Mouse (Mus musculus): ENCODE measurements at regions not wholly inside any gene's neighbourhood (a gene's known extent, or its start where the extent isn't known, plus 50 kb on each side); places are given as distances from the start of the nearest gene placed in this dataset.

DNA sequence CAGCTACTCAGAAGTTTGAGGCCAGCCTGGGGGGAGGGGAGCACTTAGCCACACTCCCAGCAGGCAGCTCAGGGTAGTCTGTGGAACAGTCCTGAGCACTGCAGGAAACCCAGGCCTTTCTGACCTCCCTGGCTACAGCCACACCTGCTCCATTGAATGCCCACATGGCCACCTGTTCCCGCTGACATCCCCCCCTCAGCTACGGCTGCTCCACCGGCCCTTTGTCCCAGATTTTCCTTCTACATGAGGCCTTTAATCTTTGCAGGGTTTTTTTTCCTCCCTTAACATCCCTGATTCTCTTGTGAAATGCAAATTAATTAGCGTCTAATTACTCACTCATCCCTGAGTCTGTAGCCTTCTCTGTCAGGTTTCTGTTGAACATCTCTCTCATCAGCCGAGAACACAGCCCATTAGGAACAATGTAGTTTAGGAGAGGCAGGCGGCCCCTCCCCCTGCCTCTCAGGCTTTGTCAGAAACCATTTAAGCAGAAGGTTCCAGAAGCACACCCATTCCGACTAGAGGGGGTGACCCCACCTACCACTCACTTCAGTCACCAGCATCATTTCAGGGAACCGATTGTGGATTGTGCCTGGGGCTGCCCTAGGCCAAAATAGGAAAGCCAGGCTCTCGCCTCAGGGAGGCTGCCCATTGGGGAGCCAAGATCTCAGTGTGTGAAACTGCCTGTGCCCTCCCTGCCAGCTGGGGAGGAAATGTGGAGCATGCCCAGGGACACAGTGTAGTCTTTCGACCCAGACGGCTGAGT lies 78.8 kb upstream of the Tle3 start:
- Histone ChIP-seq H3K4me2 (no peak overlapping the region), H3K36me3 (no peaks in the 10 kb centered on the region), H3K4me3 (replicated peaks) (no peak overlapping the region), H3K27ac (replicated peaks) (no peak overlapping the region), H3K9me3 (replicated peaks) (no peaks in the 10 kb centered on the region), H3K4me1 (peaks cover 11% of the 10 kb centered on the region), H3K9ac (replicated peaks) (no peak overlapping the region), H3K27me3 (replicated peaks) (0 out of 2 replicates have a peak, but pooled peaks cover 3% of the 10 kb centered on the region)
- WGBS: 20% methylated on average over 11 of the region's 11 CpGs
- no peak for ATAC-seq (ENCODE audit: low FRiP score)

- 78% methylated on average over 5 of the region's 5 CpGs for WGBS
- Histone ChIP-seq H3K27me3 (replicated peaks) (0 out of 2 replicates have a peak, but pooled peaks cover 3% of the 10 kb centered on the region), H3K27ac (replicated peaks) (no peak overlapping the region), H3K4me2 (no peak overlapping the region), H3K9me3 (replicated peaks) (no peaks in the 10 kb centered on the region), H3K9ac (replicated peaks) (no peak overlapping the region), H3K4me1 (peaks cover 11% of the 10 kb centered on the region), H3K4me3 (replicated peaks) (no peak overlapping the region), H3K36me3 (no peaks in the 10 kb centered on the region)
- no peak for ATAC-seq (ENCODE audit: low FRiP score)
Observed at GRCm38 (mm10) chr9:61295001-61295400, 77.2 kb upstream of the Tle3 start.

- no peak for ATAC-seq (ENCODE audit: low FRiP score)
- Histone ChIP-seq H3K9me3 (replicated peaks) (no peaks in the 10 kb centered on the region), H3K36me3 (no peaks in the 10 kb centered on the region), H3K4me2 (no peak overlapping the region), H3K27me3 (replicated peaks) (peaks cover 12% of the 10 kb centered on the region; the same call in 1 of the 2 replicates), H3K4me1 (peaks cover 11% of the 10 kb centered on the region), H3K27ac (replicated peaks) (no peak overlapping the region), H3K9ac (replicated peaks) (no peak overlapping the region), H3K4me3 (replicated peaks) (no peak overlapping the region)
- 87% methylated on average over 9 of the region's 9 CpGs for WGBS
Observed at GRCm38 (mm10) chr9:61296311-61296947, 75.7 kb upstream of the Tle3 start.

- Histone ChIP-seq H3K9me3 (replicated peaks) (no peaks in the 10 kb centered on the region), H3K27me3 (replicated peaks) (peaks cover 11% of the 10 kb centered on the region; the same call in 1 of the 2 replicates), H3K27ac (replicated peaks) (no peak overlapping the region), H3K4me2 (no peak overlapping the region), H3K36me3 (no peaks in the 10 kb centered on the region), H3K4me3 (replicated peaks) (no peak overlapping the region), H3K9ac (replicated peaks) (no peak overlapping the region), H3K4me1 (peaks cover 11% of the 10 kb centered on the region)
- no peak for ATAC-seq (ENCODE audit: low FRiP score)
- WGBS: 42% methylated on average over 4 of the region's 4 CpGs
Observed at GRCm38 (mm10) chr9:61297385-61297784, 74.8 kb upstream of the Tle3 start.

GRCm38 (mm10) chr9:61299873-61300560 lies 72.1 kb upstream of the Tle3 start:
- 68% methylated on average over 8 of the region's 8 CpGs for WGBS
- Histone ChIP-seq H3K27me3 (replicated peaks) (peaks cover 9% of the 10 kb centered on the region; the same call in 1 of the 2 replicates), H3K36me3 (no peaks in the 10 kb centered on the region), H3K9me3 (replicated peaks) (no peaks in the 10 kb centered on the region), H3K9ac (replicated peaks) (no peak overlapping the region), H3K27ac (replicated peaks) (no peak overlapping the region), H3K4me2 (no peak overlapping the region), H3K4me3 (replicated peaks) (no peak overlapping the region), H3K4me1 (no peaks in the 10 kb centered on the region)
- no peak for ATAC-seq (ENCODE audit: low FRiP score)

- Histone ChIP-seq H3K36me3 (no peaks in the 10 kb centered on the region), H3K27me3 (replicated peaks) (peaks cover 9% of the 10 kb centered on the region; the same call in 1 of the 2 replicates), H3K4me1 (no peaks in the 10 kb centered on the region), H3K4me3 (replicated peaks) (no peak overlapping the region), H3K9me3 (replicated peaks) (no peaks in the 10 kb centered on the region), H3K9ac (replicated peaks) (no peak overlapping the region), H3K4me2 (no peak overlapping the region), H3K27ac (replicated peaks) (no peak overlapping the region)
- WGBS: 88% methylated on average over 8 of the region's 8 CpGs
- ATAC-seq (ENCODE audit: low FRiP score): no peak
Observed at GRCm38 (mm10) chr9:61301070-61301469, 71.1 kb upstream of the Tle3 start.

GRCm38 (mm10) chr9:61302724-61303123 lies 69.4 kb upstream of the Tle3 start:
- Histone ChIP-seq H3K4me3 (replicated peaks) (no peak overlapping the region), H3K27me3 (replicated peaks) (peaks cover 9% of the 10 kb centered on the region; the same call in 1 of the 2 replicates), H3K9ac (replicated peaks) (no peak overlapping the region), H3K9me3 (replicated peaks) (no peaks in the 10 kb centered on the region), H3K4me2 (no peak overlapping the region), H3K4me1 (no peaks in the 10 kb centered on the region), H3K27ac (replicated peaks) (no peak overlapping the region), H3K36me3 (no peaks in the 10 kb centered on the region)
- 25% methylated on average over 5 of the region's 5 CpGs for WGBS
- no peak for ATAC-seq (ENCODE audit: low FRiP score)

DNA sequence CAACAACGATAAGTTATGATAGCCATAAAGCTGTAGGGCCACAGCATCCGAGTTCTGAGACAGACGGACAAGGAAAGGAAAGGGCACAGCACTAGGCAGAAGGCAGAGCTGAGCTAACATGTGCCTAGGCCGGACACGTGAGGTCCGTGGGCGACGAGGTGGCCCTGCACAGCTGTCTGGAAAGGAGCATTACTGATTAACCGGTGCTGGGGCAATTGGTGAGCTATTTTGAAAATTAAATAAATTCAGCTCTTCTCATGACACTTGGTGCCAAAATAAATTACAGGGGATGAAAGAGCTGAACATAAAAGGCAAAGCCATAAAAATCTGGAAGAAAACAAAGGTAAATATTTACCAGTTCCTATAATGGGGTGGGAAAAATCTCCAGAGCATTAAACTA lies 65.9 kb upstream of the Tle3 start:
- no peak for ATAC-seq (ENCODE audit: low FRiP score)
- no peaks in the 10 kb centered on the region for H3K36me3 ChIP-seq
- H3K9ac ChIP-seq (replicated peaks): no peak overlapping the region
- no peak overlapping the region for H3K4me3 ChIP-seq (replicated peaks)
- 53% methylated on average over 9 of the region's 9 CpGs for WGBS
- peaks cover under 1% of the 10 kb centered on the region; the same call in 1 of the 2 replicates for H3K27me3 ChIP-seq (replicated peaks)
- H3K9me3 ChIP-seq (replicated peaks): no peaks in the 10 kb centered on the region
- no peak overlapping the region for H3K27ac ChIP-seq (replicated peaks)
- no peak overlapping the region for H3K4me2 ChIP-seq
- H3K4me1 ChIP-seq: no peaks in the 10 kb centered on the region

DNA sequence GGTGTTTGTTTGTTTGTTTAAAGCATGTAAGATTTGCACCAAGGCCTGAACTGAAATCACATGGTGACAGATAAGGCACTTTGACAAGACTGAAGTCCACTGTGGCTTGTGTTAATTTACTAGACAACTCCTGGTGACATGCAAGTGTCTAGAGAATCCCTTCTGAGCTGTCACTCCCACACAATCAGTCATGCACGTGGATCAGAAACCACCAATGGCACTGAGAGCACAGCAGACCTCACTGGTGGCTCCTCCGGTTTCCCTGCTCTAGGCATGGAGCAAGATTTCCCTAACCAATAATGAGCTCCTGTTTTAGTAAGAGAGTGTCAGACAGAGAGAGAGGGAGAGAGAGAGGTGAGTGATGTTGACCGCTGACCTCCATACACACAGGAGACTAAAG lies 63.1 kb upstream of the Tle3 start:
- ATAC-seq (ENCODE audit: low FRiP score): no peak
- 73% methylated on average over 3 of the region's 3 CpGs for WGBS
- H3K4me2 ChIP-seq: no peak overlapping the region
- H3K27ac ChIP-seq (replicated peaks): no peak overlapping the region
- no peaks in the 10 kb centered on the region for H3K9me3 ChIP-seq (replicated peaks)
- no peaks in the 10 kb centered on the region for H3K36me3 ChIP-seq
- H3K4me1 ChIP-seq: peaks cover 13% of the 10 kb centered on the region
- no peak overlapping the region for H3K9ac ChIP-seq (replicated peaks)
- H3K4me3 ChIP-seq (replicated peaks): no peak overlapping the region
- peaks cover 4% of the 10 kb centered on the region for H3K27me3 ChIP-seq (replicated peaks)

- WGBS: 88% methylated on average over 8 of the region's 8 CpGs
Observed at GRCm38 (mm10) chr9:61309768-61310493, 62.2 kb upstream of the Tle3 start.

DNA sequence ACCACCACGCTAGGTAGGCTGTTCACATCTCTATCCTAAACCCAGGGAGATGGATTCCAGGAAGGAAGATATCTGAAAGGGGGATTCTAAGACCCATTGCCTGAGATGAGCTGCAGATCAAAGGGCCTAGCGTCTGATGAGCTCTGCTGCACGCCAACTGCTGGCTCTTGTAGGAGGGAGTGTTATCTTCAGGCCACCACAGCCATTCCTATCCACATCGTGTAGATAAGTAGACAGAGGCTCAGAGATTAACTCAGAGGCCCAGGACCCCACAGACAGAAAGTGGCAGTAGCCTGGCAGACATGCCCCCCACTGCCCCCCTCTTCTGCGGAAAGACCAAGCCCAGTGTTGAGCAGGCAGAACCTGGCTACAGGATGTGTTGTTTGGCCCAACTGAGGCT lies 61.6 kb upstream of the Tle3 start:
- H3K27ac ChIP-seq (replicated peaks): no peak overlapping the region
- H3K27me3 ChIP-seq (replicated peaks): peaks cover 4% of the 10 kb centered on the region
- no peak overlapping the region for H3K9ac ChIP-seq (replicated peaks)
- H3K9me3 ChIP-seq (replicated peaks): no peaks in the 10 kb centered on the region
- 80% methylated on average over 5 of the region's 5 CpGs for WGBS
- ATAC-seq (ENCODE audit: low FRiP score): no peak
- H3K4me1 ChIP-seq: peaks cover 27% of the 10 kb centered on the region
- no peaks in the 10 kb centered on the region for H3K36me3 ChIP-seq
- H3K4me3 ChIP-seq (replicated peaks): no peak overlapping the region
- H3K4me2 ChIP-seq: no peak overlapping the region

More at GRCm38 (mm10) chr9:61309768-61310493, 62.2 kb upstream of the Tle3 start:
- Histone ChIP-seq H3K36me3 (no peaks in the 10 kb centered on the region), H3K4me1 (peaks cover 21% of the 10 kb centered on the region), H3K9ac (replicated peaks) (no peak overlapping the region), H3K27me3 (replicated peaks) (peaks cover 4% of the 10 kb centered on the region), H3K27ac (replicated peaks) (no peak overlapping the region), H3K9me3 (replicated peaks) (no peaks in the 10 kb centered on the region), H3K4me3 (replicated peaks) (no peak overlapping the region), H3K4me2 (no peak overlapping the region)
- no peak for ATAC-seq (ENCODE audit: low FRiP score)
